ENCODE assay signal across 23 mouse cellular contexts in genomic region chr6:119458166-119458565, GRCm38 (mm10). TPM values are rescaled to one million over a fixed set of nuclear protein-coding genes. Genes with fewer than 3 reads are reported as not detected.
DNase-seq lines count a peak whose midpoint lies in the region; ATAC-seq and TF ChIP-seq lines count a peak whose summit lies in the region.
"Had no signal": no experiment of that assay in that cellular context is flagged by ENCODE, and none has a peak within 500 bp of the region (broad histone marks: within the 10 kb centered on the region; RNA-seq: fewer than 3 reads in every experiment).

No protein-coding gene starts in this region.

- H3K4me3 ChIP-seq in bone marrow, adult 2 months (replicated peaks; ENCODE audit: control insufficient read depth, low read depth, low read length), result no peak overlapping the region
- H3K4me3 ChIP-seq in kidney, embryonic 16.5 days (ENCODE audit: low read length), result no peak overlapping the region
- H3K4me3 ChIP-seq: embryonic facial prominence, embryonic 10.5 days; embryonic facial prominence, embryonic 12.5 days; forebrain, embryonic 13.5 days; forebrain, embryonic 15.5 days had no signal

- no peak for TF ChIP-seq CTCF in bone marrow, adult 2 months (IDR thresholded peaks at IDR 0.05; ENCODE audit: control insufficient read depth, insufficient read depth, low read length)

- peak; percentile 47 for DNase-seq in adrenal gland, adult 2 months
- DNase-seq in adrenal gland, adult 8-10 months, result no peak
- DNase-seq in adrenal gland, postnatal 14 days, result peak; percentile 43
- no peak for DNase-seq in adrenal gland, postnatal 4 days (ENCODE audit: low spot score in 2 of 2)
- DNase-seq in ovary, postnatal 36 days (ENCODE audit: low spot score), result peak; percentile 33
- no peak for DNase-seq in ovary, adult 18-20 months (ENCODE audit: low spot score)
- DNase-seq: B cell, adult 2 months; cerebellum, adult 11-12 months; cerebellum, adult 2 months; cerebellum, adult 9-10 months; cerebellum, postnatal 10 days; cerebellum, postnatal 25 days; forebrain, postnatal 0 days had no signal

- no peaks in the 10 kb centered on the region; the same call in 1 of the 2 replicates for H3K9me3 ChIP-seq in kidney, embryonic 16.5 days (ENCODE audit: low read length)
- H3K9me3 ChIP-seq: embryonic facial prominence, embryonic 10.5 days; embryonic facial prominence, embryonic 12.5 days; forebrain, embryonic 13.5 days; forebrain, embryonic 15.5 days; G1E had no signal

- no peaks in the 10 kb centered on the region for H3K36me3 ChIP-seq in kidney, embryonic 16.5 days (ENCODE audit: insufficient read depth, low read length)
- H3K36me3 ChIP-seq: embryonic facial prominence, embryonic 10.5 days; embryonic facial prominence, embryonic 12.5 days; forebrain, embryonic 15.5 days; G1E had no signal

- H3K4me1 ChIP-seq in bone marrow, adult 2 months (ENCODE audit: control insufficient read depth, insufficient read depth, low read length), result peaks cover 2% of the 10 kb centered on the region; the same call in 1 of the 2 replicates
- H3K4me1 ChIP-seq in kidney, embryonic 16.5 days (ENCODE audit: insufficient read depth, low read length), result peaks cover 14% of the 10 kb centered on the region; the same call in 1 of the 2 replicates
- H3K4me1 ChIP-seq: embryonic facial prominence, embryonic 12.5 days; forebrain, embryonic 13.5 days; forebrain, embryonic 15.5 days had no signal

- no peaks in the 10 kb centered on the region for H3K27me3 ChIP-seq in kidney, embryonic 16.5 days (ENCODE audit: insufficient read depth, low read length)
- H3K27me3 ChIP-seq: embryonic facial prominence, embryonic 12.5 days; forebrain, embryonic 13.5 days; forebrain, embryonic 15.5 days; Patski had no signal

- TF ChIP-seq POLR2A in bone marrow, adult 2 months (IDR thresholded peaks at IDR 0.05; ENCODE audit: borderline replicate concordance, control insufficient read depth, low read depth, low read length), result no peak

- H3K27ac ChIP-seq in bone marrow, adult 2 months (ENCODE audit: control insufficient read depth, insufficient read depth, low read depth, low read length, poor library complexity), result peak overlapping the region; percentile 12; the same call in 1 of the 2 replicates
- H3K27ac ChIP-seq in kidney, embryonic 16.5 days (ENCODE audit: low read length), result no peak overlapping the region
- H3K27ac ChIP-seq: embryonic facial prominence, embryonic 10.5 days; embryonic facial prominence, embryonic 12.5 days; forebrain, embryonic 13.5 days; forebrain, embryonic 15.5 days had no signal

- WGBS in bone marrow, adult 2 months, result 56% methylated on average over 8 of the region's 8 CpGs
- WGBS in kidney, embryonic 16.5 days, result 65% methylated on average over 8 of the region's 8 CpGs

- ATAC-seq in kidney, embryonic 16.5 days (ENCODE audit: low FRiP score, low TSS enrichment), result no peak
- ATAC-seq: activated CD4-positive, CD25-positive, alpha-beta regulatory T cell, adult 4 months; CD4-positive, CD25-positive, alpha-beta regulatory T cell, adult 4 months; forebrain, embryonic 13.5 days; forebrain, embryonic 15.5 days; forebrain, postnatal 0 days; Patski had no signal

- no peak overlapping the region for H3K4me2 ChIP-seq in kidney, embryonic 16.5 days (replicated peaks; ENCODE audit: low read depth, low read length)
- H3K4me2 ChIP-seq: embryonic facial prominence, embryonic 12.5 days; forebrain, embryonic 13.5 days; forebrain, embryonic 15.5 days had no signal

- no peak overlapping the region for H3K9ac ChIP-seq in kidney, embryonic 16.5 days (replicated peaks; ENCODE audit: low read length)
- H3K9ac ChIP-seq: embryonic facial prominence, embryonic 12.5 days; forebrain, embryonic 13.5 days; forebrain, embryonic 15.5 days; forebrain, postnatal 0 days had no signal

RNA-seq across cellular contexts. Expression of gene Fbxl14, which starts 21.3 kb away (rescaled TPM):
- 10 to 100 TPM; 31.9 to 36.9 TPM for total RNA-seq in adrenal gland, adult 2 months (2021)
- polyA plus RNA-seq in adrenal gland, adult 2 months (2012; rRNA removed), result 104 and 107 TPM in 2 replicates
- 10 to 100 TPM; 35.2 to 38.8 (median 36.3) TPM for total RNA-seq in adrenal gland, adult 8-10 months (2022)
- 27.4 and 33.5 TPM in 2 replicates for total RNA-seq in adrenal gland, postnatal 14 days (2021)
- 10 to 100 TPM; 40.1 to 41.9 TPM for total RNA-seq in adrenal gland, postnatal 4 days (2021)
- 12.8 and 22.8 TPM in 2 replicates for polyA plus RNA-seq in bone marrow, adult 2 months (2011; ENCODE audit: insufficient read depth, insufficient read length, low replicate concordance, missing spikeins)
- polyA plus RNA-seq in kidney, embryonic 16.5 days (2015; fragmentation: Nextera tagmentation; extraction: Ambion mirVana), result 5.0 and 5.1 TPM in 2 replicates

RNA-seq across cellular contexts. Expression of gene Adipor2, which starts 40.7 kb away (rescaled TPM):
- 100 to 1,000 TPM; 194 to 198 TPM for total RNA-seq in adrenal gland, adult 2 months (2021)
- 55.9 and 62.9 TPM in 2 replicates for polyA plus RNA-seq in adrenal gland, adult 2 months (2012; rRNA removed)
- total RNA-seq in adrenal gland, adult 8-10 months (2022), result 100 to 1,000 TPM in 3 of 4 experiments, 10 to 100 TPM in 1; 81.4 to 148 (median 128) TPM
- 158 and 194 TPM in 2 replicates for total RNA-seq in adrenal gland, postnatal 14 days (2021)
- total RNA-seq in adrenal gland, postnatal 4 days (2021), result 100 to 1,000 TPM; 141 to 151 TPM
- 21.1 and 30.2 TPM in 2 replicates for polyA plus RNA-seq in bone marrow, adult 2 months (2011; ENCODE audit: insufficient read depth, insufficient read length, low replicate concordance, missing spikeins)
- polyA plus RNA-seq in kidney, embryonic 16.5 days (2015; fragmentation: Nextera tagmentation; extraction: Ambion mirVana), result 45.2 and 45.4 TPM in 2 replicates

Comparison
In these comparisons a context has a peak if more than half of its experiments do, and no peak if none do; other contexts are left out.
1. DNase-seq: peak in adrenal gland, adult 2 months (single experiment), adrenal gland, postnatal 14 days (single experiment) and ovary, postnatal 36 days (single experiment); none in adrenal gland, adult 8-10 months (single experiment), adrenal gland, postnatal 4 days (0 of 2) and ovary, adult 18-20 months (single experiment).